Mouse (Mus musculus) adrenal gland, postnatal 36 days (tissue): ENCODE data around the gene Rnf24. TPM values are rescaled to one million over a fixed set of nuclear protein-coding genes. Genes with fewer than 3 reads are reported as not detected.
A peak's percentile ranks its signal among the peaks of the same experiment; 100 is the strongest.
"Not testable (repeated sequence)": the region's sequence is repeated elsewhere in the genome, so short reads cannot be mapped to it uniquely, and the experiment has no call there.

Source experiments
- DNase-seq, 2 experiments: peaks; one replicate each; pipeline ENCODE4 v3.0.0; 2021; ENCODE audit warnings: mixed read lengths in 1 of 2
- total RNA-seq, 2 experiments: library from RNA; stranded (reverse); gene quantifications; 2 replicates each; pipeline ENCODE4 v1.2.3; 2021

The Rnf24 gene
- total RNA-seq, 2 experiments from 2014 or later = 7.1 to 9.4 TPM

GRCm38 (mm10) chr2:131344449-131344848 lies 8.2 kb downstream of the Rnf24 start:
- peak in 1 of 2 experiments; percentile 24 for DNase-seq

GRCm38 (mm10) chr2:131337602-131338001 lies 15.1 kb downstream of the Rnf24 start:
- no peak for DNase-seq

GRCm38 (mm10) chr2:131330548-131330947 lies 22.1 kb downstream of the Rnf24 start:
- DNase-seq = no peak

GRCm38 (mm10) chr2:131328981-131329380 lies 23.7 kb downstream of the Rnf24 start:
- DNase-seq = no peak

- DNase-seq = no peak
These were observed 26.6 kb downstream of the Rnf24 start for GRCm38 (mm10) chr2:131326044-131326443.

- DNase-seq = no peak
These were observed 29.0 kb downstream of the Rnf24 start for GRCm38 (mm10) chr2:131323675-131324074.

- peak in 1 of 2 experiments; percentile 45 for DNase-seq
These were observed 31.5 kb downstream of the Rnf24 start for GRCm38 (mm10) chr2:131321192-131321591.

GRCm38 (mm10) chr2:131319401-131319800 lies 33.3 kb downstream of the Rnf24 start:
- DNase-seq = no peak

GRCm38 (mm10) chr2:131316167-131316566 lies 36.5 kb downstream of the Rnf24 start:
- DNase-seq = no peak

- DNase-seq = peak in 1 of 2 experiments; percentile 47
These were observed 43.4 kb downstream of the Rnf24 start for GRCm38 (mm10) chr2:131309296-131309695.

- DNase-seq = peak in 1 of 2 experiments; percentile 23
These were observed 44.9 kb downstream of the Rnf24 start for GRCm38 (mm10) chr2:131307822-131308221.

GRCm38 (mm10) chr2:131307391-131307790 lies 45.3 kb downstream of the Rnf24 start:
- no peak for DNase-seq

- DNase-seq = peak in 1 of 2 experiments; percentile 29
These were observed 47.5 kb downstream of the Rnf24 start for GRCm38 (mm10) chr2:131305226-131305625.

- no peak for DNase-seq
These were observed 48.2 kb downstream of the Rnf24 start for GRCm38 (mm10) chr2:131304497-131304896.

GRCm38 (mm10) chr2:131301635-131302034 lies 51.1 kb downstream of the Rnf24 start:
- DNase-seq = no peak

- no peak for DNase-seq
These were observed 52.2 kb downstream of the Rnf24 start for GRCm38 (mm10) chr2:131300485-131300884.

GRCm38 (mm10) chr2:131298674-131299073 lies 54.0 kb downstream of the Rnf24 start:
- not testable (repeated sequence) for DNase-seq

GRCm38 (mm10) chr2:131296746-131297261 lies 55.9 kb downstream of the Rnf24 start:
- DNase-seq = no peak

GRCm38 (mm10) chr2:131290669-131291068 lies 62.0 kb downstream of the Rnf24 start:
- no peak for DNase-seq

- no peak for DNase-seq
These were observed 66.4 kb downstream of the Rnf24 start for GRCm38 (mm10) chr2:131286276-131286675.

GRCm38 (mm10) chr2:131281596-131281995 lies 71.1 kb downstream of the Rnf24 start:
- no peak for DNase-seq

- no peak for DNase-seq
These were observed 76.0 kb downstream of the Rnf24 start for GRCm38 (mm10) chr2:131276722-131277121.

GRCm38 (mm10) chr2:131275493-131275892 lies 77.2 kb downstream of the Rnf24 start:
- no peak for DNase-seq

GRCm38 (mm10) chr2:131265056-131265455 lies 87.6 kb downstream of the Rnf24 start:
- peak; percentile 16 to 29 for DNase-seq

- DNase-seq = no peak
These were observed 88.7 kb downstream of the Rnf24 start for GRCm38 (mm10) chr2:131264027-131264426.
